Mouse (Mus musculus): ENCODE data around the gene Rhbdd1. TPM values are rescaled to one million over a fixed set of nuclear protein-coding genes. Genes with fewer than 3 reads are reported as not detected.

The Rhbdd1 gene
- total RNA-seq, 2 experiments from 2014 or later = 6.7 to 7.6 TPM

DNA sequence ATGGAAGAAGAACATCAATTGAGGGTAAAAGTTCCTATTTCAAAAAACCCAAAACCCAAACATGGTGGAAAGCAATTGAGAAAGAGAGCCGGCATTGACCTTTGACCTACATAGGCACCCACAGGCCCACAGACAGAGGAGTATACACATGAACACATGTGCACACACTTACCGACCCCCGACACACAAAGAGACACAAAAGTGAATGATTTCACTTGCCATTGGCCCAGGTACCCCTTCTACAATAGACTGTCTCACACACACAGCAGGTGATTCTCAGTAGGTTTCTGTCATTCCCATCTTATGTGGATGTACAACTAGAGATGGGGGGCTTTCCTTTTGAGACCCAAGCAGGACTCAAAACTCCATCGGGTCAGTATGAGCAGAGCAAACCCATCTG, 159.6 kb downstream of the Rhbdd1 start:
- DNase-seq (ENCODE audit: extremely low spot score in 1 of 2, low spot score in 1 of 2) = no peak

DNA sequence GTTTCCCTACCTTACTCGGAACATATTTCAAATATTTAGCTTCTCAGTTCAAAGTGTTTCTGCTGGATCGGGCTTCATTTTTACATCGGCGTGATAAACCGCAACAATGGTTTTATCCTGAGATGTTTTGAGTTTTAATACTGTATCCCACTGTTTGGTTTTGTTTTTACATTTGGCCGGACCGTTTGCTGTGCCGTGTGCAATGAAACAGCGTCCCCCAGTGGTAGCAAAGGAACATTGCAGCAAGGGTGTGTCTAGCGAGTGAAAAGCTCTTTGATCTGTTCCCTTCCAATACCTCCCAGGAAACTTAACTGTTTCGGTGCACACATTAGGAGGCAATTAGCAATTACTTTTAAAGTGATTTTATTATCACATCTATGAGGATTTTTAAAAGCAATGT, 160.0 kb downstream of the Rhbdd1 start:
- DNase-seq (ENCODE audit: extremely low spot score in 1 of 2, low spot score in 1 of 2) = peak in 1 of 2 experiments; percentile 51

DNA sequence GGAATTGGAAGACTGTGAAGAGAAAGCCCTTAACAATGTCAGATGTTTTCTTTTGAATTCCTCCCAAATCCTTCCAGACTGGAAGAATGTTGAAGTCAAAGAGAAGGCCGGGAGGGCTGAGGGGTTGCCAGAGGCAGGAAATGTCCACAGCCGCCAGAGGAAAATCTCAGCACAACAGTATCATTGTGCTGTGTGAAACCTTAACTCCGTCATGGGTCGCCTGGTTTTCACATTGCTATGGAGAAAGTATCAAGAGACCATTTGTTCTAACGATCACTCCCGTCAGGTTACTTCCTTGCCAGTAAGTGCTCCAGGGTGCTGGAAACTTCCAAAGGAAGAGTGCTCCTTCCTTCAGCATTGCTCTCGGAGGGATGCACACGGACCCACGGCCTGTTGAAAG, 160.5 kb downstream of the Rhbdd1 start:
- DNase-seq (ENCODE audit: extremely low spot score in 1 of 2, low spot score in 1 of 2) = no peak

DNA sequence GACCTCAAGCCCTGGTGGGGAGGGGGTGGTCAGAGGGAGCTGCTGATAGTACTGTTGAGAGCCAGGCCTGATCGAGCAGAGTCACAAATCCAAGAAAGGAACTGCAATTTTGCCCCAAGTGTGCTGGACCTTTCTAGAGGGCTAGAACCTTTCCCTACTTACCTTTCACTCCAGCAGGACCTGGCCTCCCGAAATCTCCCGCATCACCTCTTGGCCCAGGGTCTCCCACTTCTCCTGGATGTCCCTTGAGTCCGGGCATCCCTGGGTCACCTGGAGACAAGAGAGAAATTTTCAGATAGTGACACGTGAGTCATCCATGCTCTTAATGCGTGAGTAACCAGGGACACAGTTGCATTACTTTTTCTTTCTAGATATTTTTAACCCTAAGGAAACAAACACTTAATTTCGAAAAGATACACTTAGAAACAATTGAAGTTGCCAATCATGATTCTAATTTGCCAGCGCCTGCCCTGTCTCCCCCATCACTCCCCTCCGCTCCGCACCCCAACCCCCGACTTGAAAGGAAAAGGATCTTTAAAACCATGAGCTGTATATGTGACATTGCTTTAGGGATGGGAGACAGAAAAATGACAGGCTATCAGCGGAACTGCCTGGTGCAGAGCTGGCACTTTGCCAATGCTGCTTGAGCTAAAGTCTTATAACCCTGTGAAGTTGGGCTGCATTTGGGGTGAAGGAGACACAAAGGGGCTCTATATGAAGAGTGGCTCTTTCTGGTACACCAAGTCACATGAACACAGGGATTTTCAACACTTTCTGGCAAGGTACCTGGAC, 163.6 kb downstream of the Rhbdd1 start:
- no peak for DNase-seq (ENCODE audit: extremely low spot score in 1 of 2, low spot score in 1 of 2)

DNA sequence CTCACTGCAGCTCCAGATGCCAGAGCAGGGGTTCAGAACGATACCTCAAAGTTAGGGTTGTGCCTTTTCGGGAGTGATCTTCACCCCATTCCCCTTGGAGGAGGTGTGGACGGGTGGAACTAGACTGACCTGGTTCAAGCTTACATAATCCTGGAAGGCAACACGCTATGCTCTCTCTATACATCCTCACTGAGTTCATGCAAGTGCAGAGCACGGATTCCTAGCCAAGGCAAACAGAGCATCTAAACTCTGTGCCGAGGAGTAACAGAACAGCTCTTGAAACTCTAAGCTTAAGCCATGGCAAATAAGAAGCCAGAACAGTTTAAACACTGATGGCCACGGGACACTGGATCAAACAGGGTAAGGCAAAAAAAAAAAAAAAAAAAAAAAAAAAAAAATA, 166.1 kb downstream of the Rhbdd1 start:
- no peak for DNase-seq (ENCODE audit: extremely low spot score in 1 of 2, low spot score in 1 of 2)

DNA sequence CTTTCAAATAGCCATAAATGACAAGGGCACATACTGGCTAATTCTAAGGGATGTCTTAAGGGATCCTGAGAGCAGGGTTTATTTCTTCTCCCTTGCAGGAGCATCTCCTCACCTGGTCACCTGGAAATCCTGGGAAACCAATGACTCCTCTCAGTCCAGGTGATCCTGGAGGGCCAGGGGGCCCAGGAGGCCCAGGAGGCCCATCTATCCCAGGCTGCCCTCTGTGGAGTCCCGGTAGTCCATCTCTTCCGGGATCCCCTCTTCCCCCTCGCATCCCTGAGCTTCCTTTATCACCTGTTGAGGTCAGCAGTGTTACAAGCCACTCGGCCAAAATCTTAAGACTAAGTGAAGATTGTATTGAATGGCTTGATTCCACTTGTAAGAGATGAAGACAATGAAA, 170.1 kb downstream of the Rhbdd1 start:
- no peak for DNase-seq (ENCODE audit: extremely low spot score in 1 of 2, low spot score in 1 of 2)

DNA sequence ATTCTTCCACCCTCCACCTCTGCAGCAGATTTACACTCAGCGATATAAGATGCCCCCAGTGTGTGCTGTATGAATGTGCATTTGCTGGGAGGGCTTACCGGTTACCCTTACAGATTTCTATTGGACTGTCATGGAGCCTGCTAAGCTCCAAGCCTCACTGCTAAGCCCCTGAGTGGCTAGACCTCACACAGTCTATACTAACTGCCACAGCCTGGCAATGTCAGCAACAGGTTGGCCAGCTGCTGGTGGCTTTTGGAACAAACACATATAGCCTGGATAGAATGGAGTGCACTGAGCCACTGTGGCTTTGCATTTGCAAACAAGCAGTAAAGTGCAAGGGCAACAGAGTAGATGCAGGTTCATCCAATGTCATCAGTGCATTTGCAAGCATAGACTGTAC, 175.7 kb downstream of the Rhbdd1 start:
- DNase-seq (ENCODE audit: extremely low spot score in 1 of 2, low spot score in 1 of 2) = no peak

Small RNA genes within 50 kb of the gene (microRNA-seq; reads per million reads assigned to microRNA genes)
- 0 reads per million in 2 experiments for gene Gm22112

Other genes with a start within 250 kb of the Rhbdd1 start
- gene Gm9747, start 83.3 kb upstream of the Rhbdd1 start, total RNA-seq (2021) = not detected
- 10 to 100 TPM; 18.8 to 21.7 TPM for gene Irs1, start 25.0 kb upstream of the Rhbdd1 start, total RNA-seq (2021)